Mouse (Mus musculus): ENCODE measurements at regions not wholly inside any gene's neighbourhood (a gene's known extent, or its start where the extent isn't known, plus 50 kb on each side); places are given as distances from the start of the nearest gene placed in this dataset.

DNA sequence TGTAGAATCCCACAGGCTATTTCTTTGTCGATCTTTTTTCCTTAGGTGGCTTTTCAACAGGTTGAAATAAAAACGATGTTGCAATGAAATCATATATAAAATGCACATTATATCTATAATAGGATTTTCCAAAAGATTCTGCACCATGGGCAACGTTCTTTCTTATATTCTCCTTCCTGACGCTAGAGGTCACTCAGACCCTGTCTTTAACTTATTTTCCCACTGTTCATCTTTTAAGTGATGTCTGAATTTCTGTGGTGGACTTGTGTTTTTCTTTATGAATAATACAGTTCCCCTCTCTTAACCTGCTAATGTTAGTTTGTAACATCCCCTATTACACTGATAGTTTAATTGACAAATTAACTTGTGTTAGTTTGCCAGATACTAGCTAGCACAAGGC is 86.5 kb upstream of the Got2 start:
- peak; percentile 50 for DNase-seq

DNA sequence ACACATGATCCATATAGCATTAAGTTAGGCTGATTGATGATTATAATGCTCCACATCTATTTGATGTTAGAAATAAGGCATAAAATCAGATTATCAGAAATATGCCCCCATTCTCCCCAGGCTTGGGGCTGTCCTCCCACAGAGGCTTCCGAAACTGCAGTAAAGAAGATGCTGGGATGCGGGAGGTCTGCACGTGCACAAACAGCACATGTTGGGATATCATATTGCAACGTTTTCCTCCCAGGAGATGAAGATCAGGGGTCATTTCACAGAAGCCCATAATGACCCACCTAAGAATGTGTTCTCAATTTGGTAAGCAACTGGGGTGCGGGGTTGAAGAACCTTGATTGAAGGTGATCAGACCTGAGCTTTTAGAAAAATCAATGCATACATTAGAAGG is 85.9 kb upstream of the Got2 start:
- DNase-seq = peak; percentile 40

DNA sequence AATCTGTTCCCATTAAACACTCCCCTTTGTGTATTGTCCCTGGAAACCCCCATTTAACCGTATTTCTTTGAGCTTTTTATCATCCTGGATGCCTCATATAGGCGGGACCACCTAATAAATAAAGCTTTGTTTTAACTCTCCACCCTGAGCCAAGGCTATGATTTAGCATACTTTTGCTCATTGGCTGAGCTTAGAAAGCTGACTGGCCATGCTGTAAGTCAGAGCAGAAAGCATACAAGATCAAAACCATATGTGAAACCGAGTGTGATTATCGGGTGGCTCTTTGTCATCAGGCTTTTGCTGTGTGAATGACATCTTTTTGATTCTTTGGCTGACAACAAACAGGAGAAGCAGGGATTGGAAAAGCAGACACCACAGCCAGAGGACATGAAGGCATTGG is 85.2 kb upstream of the Got2 start:
- DNase-seq = peak; percentile 63

DNA sequence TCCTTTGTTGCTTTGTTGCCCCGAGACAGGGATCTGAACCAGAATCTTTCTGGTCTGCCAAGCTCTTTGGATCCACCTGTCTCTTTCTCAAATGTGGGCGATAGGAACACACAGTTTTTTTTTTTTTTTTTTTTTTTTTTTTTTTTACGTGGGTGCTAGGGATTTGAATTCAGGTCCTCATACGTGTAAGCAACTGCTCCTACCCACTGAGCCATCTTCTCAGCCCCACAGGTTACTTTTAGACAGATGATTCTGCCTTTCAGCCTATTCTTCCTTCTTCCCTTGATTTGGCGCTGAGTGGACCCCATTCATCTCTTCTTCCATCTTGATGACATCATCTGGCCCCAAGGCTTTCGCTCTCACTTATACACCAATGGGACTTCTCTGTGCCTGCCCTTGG is 80.5 kb upstream of the Got2 start:
- no peak for DNase-seq

DNA sequence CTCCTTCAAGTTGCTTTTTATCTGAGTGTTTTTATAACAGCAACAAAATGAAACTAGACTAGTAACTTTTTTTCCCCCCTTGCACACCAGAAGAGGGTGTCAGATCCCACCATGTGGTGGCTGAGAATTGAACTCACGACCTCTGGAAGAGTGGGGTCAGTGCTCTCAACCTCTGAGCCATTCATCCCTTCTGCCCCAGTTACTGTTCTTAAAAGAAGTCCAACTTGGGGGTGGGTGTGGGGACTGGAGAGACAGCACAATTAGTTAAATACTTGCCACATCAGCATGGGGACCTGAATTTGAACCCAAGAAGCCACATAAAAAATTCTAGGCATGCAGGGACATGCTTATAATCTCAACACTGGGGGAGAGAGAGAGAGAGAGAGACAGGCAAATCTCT is 78.1 kb upstream of the Got2 start:
- no peak for DNase-seq

DNA sequence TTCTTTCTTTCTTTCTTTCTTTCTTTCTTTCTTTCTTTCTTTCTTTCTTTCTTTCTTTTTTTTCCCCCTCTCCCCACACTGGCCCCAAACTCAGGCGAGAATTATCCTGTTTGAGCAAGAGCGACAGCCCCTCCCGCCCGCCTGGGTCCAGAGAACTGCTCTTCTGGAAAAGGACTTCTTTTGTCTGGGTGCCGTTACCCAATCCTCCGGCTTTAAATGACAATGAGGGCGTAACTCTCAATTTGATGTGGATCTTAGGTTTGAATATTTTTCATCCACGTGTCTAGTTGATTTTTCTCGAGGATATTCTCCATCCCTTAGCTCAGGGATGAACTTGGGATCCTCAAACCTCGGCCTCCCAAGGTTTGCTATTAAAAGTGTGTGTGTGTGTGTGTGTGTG is 63.9 kb upstream of the Got2 start:
- peak; percentile 48 for DNase-seq

DNA sequence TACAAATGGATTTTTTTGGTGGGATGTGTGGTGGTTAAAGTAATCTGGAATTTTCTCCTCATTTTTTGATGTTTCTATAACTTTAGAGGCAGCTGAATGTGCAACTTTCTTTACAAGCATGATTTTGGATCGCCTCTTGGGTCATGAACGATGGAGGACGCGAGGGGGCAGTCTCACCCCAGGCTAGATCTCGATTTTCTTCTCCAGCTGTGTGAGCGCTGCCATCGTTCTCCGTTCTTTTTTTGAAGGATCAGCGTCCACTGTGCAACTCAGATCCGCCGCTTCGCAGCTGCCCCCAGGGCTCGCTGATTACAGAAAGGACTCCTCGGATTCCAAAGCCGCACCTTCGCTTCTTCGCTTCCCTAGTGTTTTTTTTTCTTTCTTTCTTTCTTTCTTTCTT is 63.4 kb upstream of the Got2 start:
- DNase-seq = peak; percentile 90
